19 mouse cellular contexts compared by ENCODE assay signal in the genomic region with DNA sequence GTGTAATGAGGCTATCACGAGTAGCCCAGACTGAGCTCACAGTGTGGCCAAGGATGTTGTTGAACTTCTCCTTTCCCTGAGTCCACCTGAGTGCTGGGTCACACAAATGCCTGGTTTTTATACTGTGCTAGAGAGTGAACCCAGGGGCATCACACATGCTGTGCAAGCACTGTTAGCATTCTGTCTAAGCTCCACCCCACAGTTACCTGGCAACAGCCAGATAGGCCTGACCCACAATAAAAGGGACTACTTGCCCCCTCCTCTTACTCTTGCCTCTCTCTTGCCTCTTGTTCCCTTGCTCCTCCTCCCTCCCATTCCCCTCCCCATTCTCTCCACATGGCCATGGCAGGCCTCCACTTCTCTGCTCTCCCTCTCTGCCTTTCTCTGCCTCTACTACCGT. TPM values are rescaled to one million over a fixed set of nuclear protein-coding genes. Genes with fewer than 3 reads are reported as not detected.
A peak's percentile ranks its signal among the peaks of the same experiment; 100 is the strongest.
DNase-seq lines count a peak whose midpoint lies in the region; ATAC-seq and TF ChIP-seq lines count a peak whose summit lies in the region.
"Had no signal": no experiment of that assay in that cellular context is flagged by ENCODE, and none has a peak within 500 bp of the region (broad histone marks: within the 10 kb centered on the region; RNA-seq: fewer than 3 reads in every experiment).

No protein-coding gene starts in this region.

- H3K36me3 ChIP-seq in heart, embryonic 11.5 days (ENCODE audit: control insufficient read depth, insufficient read depth, low read length), result peaks cover 16% of the 10 kb centered on the region; the same call in 1 of the 2 replicates
- peaks cover 15% of the 10 kb centered on the region for H3K36me3 ChIP-seq in midbrain, embryonic 11.5 days (ENCODE audit: control insufficient read depth, insufficient read depth, low read length)
- H3K36me3 ChIP-seq in midbrain, postnatal 0 days (ENCODE audit: insufficient read depth, low read length), result peaks cover 49% of the 10 kb centered on the region

- H3K4me1 ChIP-seq in heart, embryonic 11.5 days (ENCODE audit: control insufficient read depth, insufficient read depth, low read length), result no peaks in the 10 kb centered on the region
- no peaks in the 10 kb centered on the region for H3K4me1 ChIP-seq in midbrain, embryonic 11.5 days (ENCODE audit: control insufficient read depth, insufficient read depth, low read length)
- no peaks in the 10 kb centered on the region for H3K4me1 ChIP-seq in midbrain, postnatal 0 days (ENCODE audit: insufficient read depth, low read length)
- H3K4me1 ChIP-seq: forebrain, embryonic 13.5 days; hindbrain, embryonic 15.5 days had no signal

- no peak for DNase-seq in heart, postnatal 10 days
- no peak for DNase-seq in midbrain, embryonic 11.5 days (ENCODE audit: low spot score, missing footprints)
- DNase-seq in midbrain, postnatal 0 days (ENCODE audit: low spot score), result no peak
- DNase-seq in ES-CJ7 (ENCODE audit: low read depth, low spot score), result peak; percentile 53
- peak; percentile 71 for DNase-seq in ZHBTc4 (ENCODE audit: low read depth, low spot score)
- DNase-seq in cerebellum, postnatal 25 days, result no peak
- DNase-seq: cerebellum, adult 11 months; cerebellum, postnatal 10 days; kidney, postnatal 36 days; liver; lung, postnatal 10 days; right cerebral cortex, adult 18-20 months; thymus, postnatal 36 days had no signal

- H3K9ac ChIP-seq in heart, embryonic 11.5 days (ENCODE audit: low read depth, low read length), result no peak overlapping the region
- no peak overlapping the region for H3K9ac ChIP-seq in midbrain, embryonic 11.5 days (ENCODE audit: low read length)
- H3K9ac ChIP-seq in midbrain, postnatal 0 days (replicated peaks; ENCODE audit: low read length, poor library complexity, severe bottlenecking), result no peak overlapping the region
- H3K9ac ChIP-seq: forebrain, embryonic 13.5 days; hindbrain, embryonic 15.5 days had no signal

- H3K4me2 ChIP-seq in heart, embryonic 11.5 days, result peak overlapping the region; percentile 14; the same call in 1 of the 2 replicates
- H3K4me2 ChIP-seq in midbrain, embryonic 11.5 days, result no peak overlapping the region
- no peak overlapping the region for H3K4me2 ChIP-seq in midbrain, postnatal 0 days (ENCODE audit: low read depth, low read length, poor library complexity, severe bottlenecking)
- H3K4me2 ChIP-seq: forebrain, embryonic 13.5 days; hindbrain, embryonic 15.5 days had no signal

- no peak overlapping the region for H3K27ac ChIP-seq in heart, embryonic 11.5 days (ENCODE audit: low read depth, low read length)
- no peak overlapping the region for H3K27ac ChIP-seq in midbrain, embryonic 11.5 days (ENCODE audit: low read depth, low read length)
- H3K27ac ChIP-seq in midbrain, postnatal 0 days (ENCODE audit: low read depth, low read length), result no peak overlapping the region
- H3K27ac ChIP-seq: forebrain, embryonic 13.5 days; hindbrain, embryonic 15.5 days had no signal

- TF ChIP-seq CTCF in midbrain, postnatal 0 days (IDR thresholded peaks at IDR 0.05), result no peak

- no peaks in the 10 kb centered on the region for H3K9me3 ChIP-seq in heart, embryonic 11.5 days (replicated peaks; ENCODE audit: control insufficient read depth, low read length)
- no peaks in the 10 kb centered on the region for H3K9me3 ChIP-seq in midbrain, embryonic 11.5 days (ENCODE audit: control insufficient read depth, low read length)
- no peaks in the 10 kb centered on the region for H3K9me3 ChIP-seq in midbrain, postnatal 0 days (ENCODE audit: low read length)
- H3K9me3 ChIP-seq: forebrain, embryonic 13.5 days; hindbrain, embryonic 15.5 days had no signal

- intact Hi-C loops in heart, postnatal 10 days (cut with DNase I), result no loop called here

- 50% methylated on average over 2 of the region's 2 CpGs for WGBS in heart, embryonic 11.5 days (ENCODE audit: insufficient replicate concordance)
- WGBS in midbrain, embryonic 11.5 days, result 30% methylated on average over 2 of the region's 2 CpGs
- 26% methylated on average over 2 of the region's 2 CpGs for WGBS in midbrain, postnatal 0 days

- no peak for ATAC-seq in heart, embryonic 11.5 days (replicated peaks; ENCODE audit: insufficient number of reproducible peaks, low FRiP score, low TSS enrichment)
- ATAC-seq in midbrain, embryonic 11.5 days (ENCODE audit: low FRiP score), result 0 out of 2 replicates have a peak, but pooled peaks have one; percentile 55
- no peak for ATAC-seq in midbrain, postnatal 0 days (ENCODE audit: low FRiP score)
- ATAC-seq: forebrain, embryonic 13.5 days; intestine, embryonic 16.5 days; Patski had no signal

- H3K27me3 ChIP-seq in heart, embryonic 11.5 days (ENCODE audit: control insufficient read depth, insufficient read depth, low read length), result no peaks in the 10 kb centered on the region
- no peaks in the 10 kb centered on the region for H3K27me3 ChIP-seq in midbrain, embryonic 11.5 days (ENCODE audit: control insufficient read depth, insufficient read depth, low read length)
- no peaks in the 10 kb centered on the region for H3K27me3 ChIP-seq in midbrain, postnatal 0 days (ENCODE audit: insufficient read depth, low read length)
- H3K27me3 ChIP-seq: forebrain, embryonic 13.5 days; hindbrain, embryonic 15.5 days; Patski had no signal

- H3K4me3 ChIP-seq in heart, embryonic 11.5 days (ENCODE audit: low read depth, low read length), result no peak overlapping the region
- H3K4me3 ChIP-seq in midbrain, embryonic 11.5 days (ENCODE audit: low read depth, low read length), result no peak overlapping the region
- H3K4me3 ChIP-seq in midbrain, postnatal 0 days (ENCODE audit: low read depth, low read length), result no peak overlapping the region
- H3K4me3 ChIP-seq: forebrain, embryonic 13.5 days; hindbrain, embryonic 15.5 days; myocyte had no signal

RNA-seq across cellular contexts. Expression of a gene that starts 48.4 kb away (rescaled TPM):
- polyA plus RNA-seq in heart, embryonic 11.5 days (2014; fragmentation: Nextera tagmentation; extraction: Ambion mirVana), result 1.9 and 2.5 TPM in 2 replicates
- total RNA-seq in heart, postnatal 10 days (2021), result 10 to 100 TPM in 1 of 2 experiments, 1 to 10 TPM in 1; 9.5 to 10.3 TPM
- polyA plus RNA-seq in midbrain, embryonic 11.5 days (2014; fragmentation: Nextera tagmentation; extraction: Ambion mirVana), result 0.39 and 0.64 TPM in 2 replicates
- total RNA-seq in midbrain, postnatal 0 days (2014; rRNA removed), result 0.90 and 0.99 TPM in 2 replicates
- polyA plus RNA-seq in midbrain, postnatal 0 days (2015; fragmentation: Nextera tagmentation; extraction: Ambion mirVana), result 0.29 and 0.38 TPM in 2 replicates

RNA-seq across cellular contexts. Expression of a gene that starts 56.6 kb away (rescaled TPM):
- polyA plus RNA-seq in heart, embryonic 11.5 days (2014; fragmentation: Nextera tagmentation; extraction: Ambion mirVana), result 31.9 and 33.3 TPM in 2 replicates
- 10 to 100 TPM; 26.2 to 27.8 TPM for total RNA-seq in heart, postnatal 10 days (2021)
- polyA plus RNA-seq in midbrain, embryonic 11.5 days (2014; fragmentation: Nextera tagmentation; extraction: Ambion mirVana), result 45.0 and 49.3 TPM in 2 replicates
- 17.9 and 24.6 TPM in 2 replicates for total RNA-seq in midbrain, postnatal 0 days (2014; rRNA removed)
- polyA plus RNA-seq in midbrain, postnatal 0 days (2015; fragmentation: Nextera tagmentation; extraction: Ambion mirVana), result 23.6 and 24.8 TPM in 2 replicates

RNA-seq across cellular contexts. Expression of a gene that starts 56.9 kb away (rescaled TPM):
- polyA plus RNA-seq in heart, embryonic 11.5 days (2014; fragmentation: Nextera tagmentation; extraction: Ambion mirVana), result 19.5 and 20.7 TPM in 2 replicates
- total RNA-seq in heart, postnatal 10 days (2021), result 10 to 100 TPM; 15.1 to 16.7 TPM
- 19.1 and 20.7 TPM in 2 replicates for polyA plus RNA-seq in midbrain, embryonic 11.5 days (2014; fragmentation: Nextera tagmentation; extraction: Ambion mirVana)
- 11.2 and 13.6 TPM in 2 replicates for total RNA-seq in midbrain, postnatal 0 days (2014; rRNA removed)
- polyA plus RNA-seq in midbrain, postnatal 0 days (2015; fragmentation: Nextera tagmentation; extraction: Ambion mirVana), result 7.7 and 9.5 TPM in 2 replicates

Comparison
In these comparisons a context has a peak if more than half of its experiments do, and no peak if none do; other contexts are left out.
1. DNase-seq: peak in ES-CJ7 (single experiment) and ZHBTc4 (single experiment); none in heart, postnatal 10 days (0 of 2), midbrain, embryonic 11.5 days (single experiment), midbrain, postnatal 0 days (single experiment) and cerebellum, postnatal 25 days (0 of 2).